Mouse (Mus musculus) granulocyte monocyte progenitor cell, adult 5-6 weeks (primary cell): ENCODE measurements at regions not wholly inside any gene's neighbourhood (a gene's known extent, or its start where the extent isn't known, plus 50 kb on each side); places are given as distances from the start of the nearest gene placed in this dataset.

ENCODE experiments used
- ATAC-seq: replicated peaks from 2 replicates; pipeline ENCODE4 v1.8.0; 2016; ENCODE audit warnings: mild to moderate bottlenecking, moderate TSS enrichment, inconsistent platforms; ENCODE audit not compliant: poor library complexity, severe bottlenecking

GRCm38 (mm10) chr13:101522597-101522996, 245.4 kb downstream of the Pik3r1 start:
- ATAC-seq, result no peak

GRCm38 (mm10) chr13:101513354-101513753, 254.7 kb downstream of the Pik3r1 start:
- ATAC-seq, result no peak

GRCm38 (mm10) chr13:101509946-101510345, 258.1 kb downstream of the Pik3r1 start:
- peak; percentile 58 for ATAC-seq

- ATAC-seq, result no peak
Observed at GRCm38 (mm10) chr13:101508331-101508730, 259.7 kb downstream of the Pik3r1 start.

GRCm38 (mm10) chr13:101506696-101507095, 261.3 kb downstream of the Pik3r1 start:
- peak; percentile 45; the same call in 1 of the 2 replicates for ATAC-seq

- no peak for ATAC-seq
Observed at GRCm38 (mm10) chr13:101505054-101505453, 263.0 kb downstream of the Pik3r1 start.

GRCm38 (mm10) chr13:101504241-101504640, 263.8 kb downstream of the Pik3r1 start:
- ATAC-seq, result no peak

- no peak for ATAC-seq
Observed at GRCm38 (mm10) chr13:101501845-101502284, 266.2 kb downstream of the Pik3r1 start.

- ATAC-seq, result no peak; the same call in 1 of the 2 replicates
Observed at GRCm38 (mm10) chr13:101501061-101501460, 267.0 kb downstream of the Pik3r1 start.

- no peak for ATAC-seq
Observed at GRCm38 (mm10) chr13:101491835-101492234, 276.2 kb downstream of the Pik3r1 start.

GRCm38 (mm10) chr13:101490961-101491360, 277.1 kb downstream of the Pik3r1 start:
- ATAC-seq, result no peak

GRCm38 (mm10) chr13:101487621-101488020, 280.4 kb downstream of the Pik3r1 start:
- ATAC-seq, result no peak

- ATAC-seq, result no peak
Observed at GRCm38 (mm10) chr13:101485823-101486222, 282.2 kb downstream of the Pik3r1 start.

GRCm38 (mm10) chr13:101483816-101484215, 284.2 kb downstream of the Pik3r1 start:
- no peak for ATAC-seq

- no peak for ATAC-seq
Observed at GRCm38 (mm10) chr13:101481551-101482184, 286.3 kb downstream of the Pik3r1 start.

- ATAC-seq, result no peak
Observed at GRCm38 (mm10) chr13:101479297-101479652, 288.7 kb downstream of the Pik3r1 start.

- ATAC-seq, result no peak
Observed at GRCm38 (mm10) chr13:101478608-101479296, 289.3 kb downstream of the Pik3r1 start.

GRCm38 (mm10) chr13:101473349-101473748, 294.7 kb downstream of the Pik3r1 start:
- no peak for ATAC-seq

- no peak for ATAC-seq
Observed at GRCm38 (mm10) chr13:101470560-101471247, 297.3 kb downstream of the Pik3r1 start.

GRCm38 (mm10) chr13:101465748-101466127, 302.3 kb downstream of the Pik3r1 start:
- no peak for ATAC-seq
